Mouse (Mus musculus) heart, adult 2 months (tissue): ENCODE data around the gene Ell.

Experiments
- CTCF ChIP-seq: fragments of 200-600 bp; IDR thresholded peaks from 2 replicates; pipeline ENCODE4 v1.8.1; 2022; ENCODE audit warnings: antibody characterized with exemption, mild to moderate bottlenecking, moderate library complexity
- EP300 ChIP-seq: fragments of 200-500 bp; IDR thresholded peaks from 2 replicates; pipeline ENCODE4 v1.6.1; 2011; ENCODE audit warnings: low read depth, low read length, control low read depth; ENCODE audit not compliant: insufficient read depth
- POLR2A ChIP-seq: fragments of 200-500 bp; IDR thresholded peaks from 2 replicates; pipeline ENCODE4 v1.6.1; 2011; ENCODE audit warnings: mild to moderate bottlenecking, low read depth, low read length, control low read depth; ENCODE audit not compliant: insufficient read depth

GRCm38 (mm10) chr8:70638752-70639151 is 99.5 kb downstream of the Ell start:
- TF ChIP-seq CTCF (no peak), EP300 (no peak), POLR2A (no peak)
